Mouse (Mus musculus): Measurements from ENCODE around the gene Rras2. TPM values are rescaled to one million over a fixed set of nuclear protein-coding genes. Genes with fewer than 3 reads are reported as not detected.

Rras2 gene
- polyA plus RNA-seq, 1 experiment from 2014 or later: 25.6 TPM

GRCm38 (mm10) chr7:114103629-114104347 is 13.8 kb downstream of the Rras2 start:
- Histone ChIP-seq H3K27ac (ENCODE audit: low read depth, low read length) (no peak overlapping the region), H3K9ac (ENCODE audit: low read length) (no peak overlapping the region), H3K36me3 (ENCODE audit: control insufficient read depth, insufficient read depth, low read length) (no peaks in the 10 kb centered on the region), H3K27me3 (ENCODE audit: control insufficient read depth, insufficient read depth, low read length) (no peaks in the 10 kb centered on the region), H3K9me3 (ENCODE audit: control insufficient read depth, low read length) (no peaks in the 10 kb centered on the region), H3K4me2 (ENCODE audit: low read depth, low read length, severe bottlenecking) (no peak overlapping the region), H3K4me3 (ENCODE audit: low read depth, low read length) (no peak overlapping the region), H3K4me1 (replicated peaks; ENCODE audit: control insufficient read depth, insufficient read depth, low read length) (no peaks in the 10 kb centered on the region)
- ATAC-seq (replicated peaks; ENCODE audit: low FRiP score) (no peak), DNase-seq (ENCODE audit: low spot score) (no peak)
- 89% methylated on average over 24 of the region's 24 CpGs for WGBS

GRCm38 (mm10) chr7:114103152-114103551 is 14.4 kb downstream of the Rras2 start:
- H3K36me3 ChIP-seq (ENCODE audit: control insufficient read depth, insufficient read depth, low read length): no peaks in the 10 kb centered on the region
- H3K4me1 ChIP-seq (replicated peaks; ENCODE audit: control insufficient read depth, insufficient read depth, low read length): no peaks in the 10 kb centered on the region
- H3K27me3 ChIP-seq (ENCODE audit: control insufficient read depth, insufficient read depth, low read length): no peaks in the 10 kb centered on the region
- WGBS: 90% methylated on average over 4 of the region's 4 CpGs
- no peak overlapping the region for H3K4me3 ChIP-seq (ENCODE audit: low read depth, low read length)
- no peak overlapping the region for H3K27ac ChIP-seq (ENCODE audit: low read depth, low read length)
- H3K9ac ChIP-seq (ENCODE audit: low read length): no peak overlapping the region
- H3K4me2 ChIP-seq (ENCODE audit: low read depth, low read length, severe bottlenecking): no peak overlapping the region
- DNase-seq (ENCODE audit: low spot score): no peak
- ATAC-seq (replicated peaks; ENCODE audit: low FRiP score): no peak
- H3K9me3 ChIP-seq (ENCODE audit: control insufficient read depth, low read length): no peaks in the 10 kb centered on the region

- Histone ChIP-seq H3K4me2 (ENCODE audit: low read depth, low read length, severe bottlenecking) (no peak overlapping the region), H3K36me3 (ENCODE audit: control insufficient read depth, insufficient read depth, low read length) (no peaks in the 10 kb centered on the region), H3K27me3 (ENCODE audit: control insufficient read depth, insufficient read depth, low read length) (no peaks in the 10 kb centered on the region), H3K9ac (ENCODE audit: low read length) (no peak overlapping the region), H3K4me3 (ENCODE audit: low read depth, low read length) (no peak overlapping the region), H3K27ac (ENCODE audit: low read depth, low read length) (no peak overlapping the region), H3K9me3 (ENCODE audit: control insufficient read depth, low read length) (no peaks in the 10 kb centered on the region), H3K4me1 (replicated peaks; ENCODE audit: control insufficient read depth, insufficient read depth, low read length) (no peaks in the 10 kb centered on the region)
- WGBS: 50% methylated on average over 4 of the region's 4 CpGs
- no peak for ATAC-seq (replicated peaks; ENCODE audit: low FRiP score)
- DNase-seq (ENCODE audit: low spot score): no peak
Observed at GRCm38 (mm10) chr7:114102609-114103008, 15.0 kb downstream of the Rras2 start.

- H3K9me3 ChIP-seq (ENCODE audit: control insufficient read depth, low read length): no peaks in the 10 kb centered on the region
- no peak overlapping the region for H3K4me3 ChIP-seq (ENCODE audit: low read depth, low read length)
- 69% methylated on average over 3 of the region's 3 CpGs for WGBS
- H3K27me3 ChIP-seq (ENCODE audit: control insufficient read depth, insufficient read depth, low read length): no peaks in the 10 kb centered on the region
- H3K4me2 ChIP-seq (ENCODE audit: low read depth, low read length, severe bottlenecking): no peak overlapping the region
- no peak overlapping the region for H3K9ac ChIP-seq (ENCODE audit: low read length)
- H3K4me1 ChIP-seq (replicated peaks; ENCODE audit: control insufficient read depth, insufficient read depth, low read length): no peaks in the 10 kb centered on the region
- H3K36me3 ChIP-seq (ENCODE audit: control insufficient read depth, insufficient read depth, low read length): no peaks in the 10 kb centered on the region
- H3K27ac ChIP-seq (ENCODE audit: low read depth, low read length): no peak overlapping the region
- ATAC-seq (replicated peaks; ENCODE audit: low FRiP score): no peak
- no peak for DNase-seq (ENCODE audit: low spot score)
Observed at GRCm38 (mm10) chr7:114101412-114101811, 16.2 kb downstream of the Rras2 start.

- no peaks in the 10 kb centered on the region for H3K27me3 ChIP-seq (ENCODE audit: control insufficient read depth, insufficient read depth, low read length)
Observed at GRCm38 (mm10) chr7:114093548-114094174, 23.9 kb downstream of the Rras2 start.

GRCm38 (mm10) chr7:114090892-114091545 is 26.6 kb downstream of the Rras2 start:
- DNase-seq (ENCODE audit: low spot score): no peak
- ATAC-seq (replicated peaks; ENCODE audit: low FRiP score): no peak
- Histone ChIP-seq H3K27me3 (ENCODE audit: control insufficient read depth, insufficient read depth, low read length) (no peaks in the 10 kb centered on the region), H3K4me2 (ENCODE audit: low read depth, low read length, severe bottlenecking) (no peak overlapping the region), H3K4me3 (ENCODE audit: low read depth, low read length) (no peak overlapping the region), H3K4me1 (replicated peaks; ENCODE audit: control insufficient read depth, insufficient read depth, low read length) (peaks cover 13% of the 10 kb centered on the region), H3K9me3 (ENCODE audit: control insufficient read depth, low read length) (no peaks in the 10 kb centered on the region), H3K27ac (ENCODE audit: low read depth, low read length) (no peak overlapping the region), H3K36me3 (ENCODE audit: control insufficient read depth, insufficient read depth, low read length) (no peaks in the 10 kb centered on the region), H3K9ac (ENCODE audit: low read length) (no peak overlapping the region)
- 76% methylated on average over 10 of the region's 10 CpGs for whole genome bisulfite sequencing

More at GRCm38 (mm10) chr7:114093548-114094174, 23.9 kb downstream of the Rras2 start:
- no peak for ATAC-seq (replicated peaks; ENCODE audit: low FRiP score)
- H3K27ac ChIP-seq (ENCODE audit: low read depth, low read length): no peak overlapping the region
- H3K9ac ChIP-seq (ENCODE audit: low read length): no peak overlapping the region
- peaks cover 5% of the 10 kb centered on the region; the same call in 1 of the 2 replicates for H3K4me1 ChIP-seq (replicated peaks; ENCODE audit: control insufficient read depth, insufficient read depth, low read length)
- no peak for DNase-seq (ENCODE audit: low spot score)
- H3K36me3 ChIP-seq (ENCODE audit: control insufficient read depth, insufficient read depth, low read length): no peaks in the 10 kb centered on the region
- WGBS: 76% methylated on average over 8 of the region's 8 CpGs
- H3K9me3 ChIP-seq (ENCODE audit: control insufficient read depth, low read length): no peaks in the 10 kb centered on the region
- H3K4me2 ChIP-seq (ENCODE audit: low read depth, low read length, severe bottlenecking): no peak overlapping the region
- no peak overlapping the region for H3K4me3 ChIP-seq (ENCODE audit: low read depth, low read length)

- no peak overlapping the region for H3K4me2 ChIP-seq (ENCODE audit: low read depth, low read length, severe bottlenecking)
- ATAC-seq (replicated peaks; ENCODE audit: low FRiP score) (no peak), DNase-seq (ENCODE audit: low spot score) (no peak)
- no peaks in the 10 kb centered on the region for H3K9me3 ChIP-seq (ENCODE audit: control insufficient read depth, low read length)
- 92% methylated on average over 3 of the region's 3 CpGs for WGBS
- H3K9ac ChIP-seq (ENCODE audit: low read length): no peak overlapping the region
- H3K4me3 ChIP-seq (ENCODE audit: low read depth, low read length): no peak overlapping the region
- no peak overlapping the region for H3K27ac ChIP-seq (ENCODE audit: low read depth, low read length)
- H3K4me1 ChIP-seq (replicated peaks; ENCODE audit: control insufficient read depth, insufficient read depth, low read length): peaks cover 13% of the 10 kb centered on the region
- H3K27me3 ChIP-seq (ENCODE audit: control insufficient read depth, insufficient read depth, low read length): no peaks in the 10 kb centered on the region
- H3K36me3 ChIP-seq (ENCODE audit: control insufficient read depth, insufficient read depth, low read length): no peaks in the 10 kb centered on the region
Observed at GRCm38 (mm10) chr7:114090231-114090630, 27.4 kb downstream of the Rras2 start.

GRCm38 (mm10) chr7:114088918-114089317 is 28.7 kb downstream of the Rras2 start:
- DNase-seq (ENCODE audit: low spot score) (no peak), ATAC-seq (replicated peaks; ENCODE audit: low FRiP score) (no peak)
- 68% methylated on average over 5 of the region's 5 CpGs for WGBS
- Histone ChIP-seq H3K27ac (ENCODE audit: low read depth, low read length) (no peak overlapping the region), H3K27me3 (ENCODE audit: control insufficient read depth, insufficient read depth, low read length) (no peaks in the 10 kb centered on the region), H3K9me3 (ENCODE audit: control insufficient read depth, low read length) (no peaks in the 10 kb centered on the region), H3K4me2 (ENCODE audit: low read depth, low read length, severe bottlenecking) (no peak overlapping the region), H3K36me3 (ENCODE audit: control insufficient read depth, insufficient read depth, low read length) (no peaks in the 10 kb centered on the region), H3K4me1 (replicated peaks; ENCODE audit: control insufficient read depth, insufficient read depth, low read length) (peaks cover 13% of the 10 kb centered on the region), H3K4me3 (ENCODE audit: low read depth, low read length) (no peak overlapping the region), H3K9ac (ENCODE audit: low read length) (no peak overlapping the region)

Measured in forebrain, embryonic 11.5 days (tissue).